Mouse (Mus musculus) embryonic facial prominence, embryonic 14.5 days (tissue): ENCODE measurements around the gene Gstm6. TPM values are rescaled to one million over a fixed set of nuclear protein-coding genes. Genes with fewer than 3 reads are reported as not detected.
"Not testable (repeated sequence)": the region's sequence is repeated elsewhere in the genome, so short reads cannot be mapped to it uniquely, and the experiment has no call there.

Experiments used
- ATAC-seq: fragments of 200-750 bp; cut with Nextera tagmentation; 2 replicates; pipeline ENCODE4 v1.8.0; 2017; ENCODE audit warnings: low read depth, moderate number of reproducible peaks, moderate TSS enrichment
- DNase-seq: peaks from one replicate; pipeline ENCODE4 v3.0.0-alpha.2; 2015; ENCODE audit warnings: low spot score
- H3K27ac ChIP-seq: fragments of 300-500 bp; sonication (generic); replicated peaks from 2 replicates; pipeline ENCODE4 v1.5.1; 2014; ENCODE audit warnings: low read depth, mild to moderate bottlenecking, low read length, moderate library complexity
- H3K27me3 ChIP-seq: fragments of 300-500 bp; sonication (generic); replicated peaks from 2 replicates; pipeline ENCODE4 v1.6.1; 2014; ENCODE audit warnings: low read length; ENCODE audit not compliant: control insufficient read depth, insufficient read depth
- H3K36me3 ChIP-seq: fragments of 300-500 bp; sonication (generic); 2 replicates; pipeline ENCODE4 v1.6.1; 2014; ENCODE audit warnings: low read length, mixed read lengths; ENCODE audit not compliant: control insufficient read depth, insufficient read depth
- H3K4me1 ChIP-seq: fragments of 300-500 bp; sonication (generic); 2 replicates; pipeline ENCODE4 v1.6.1; 2014; ENCODE audit warnings: antibody characterized with exemption, low read length; ENCODE audit not compliant: control insufficient read depth, insufficient read depth
- H3K4me2 ChIP-seq: fragments of 300-500 bp; sonication (generic); 2 replicates; pipeline ENCODE4 v1.6.1; 2014; ENCODE audit warnings: low read depth, mild to moderate bottlenecking, low read length, moderate library complexity, mixed read lengths
- H3K4me3 ChIP-seq: fragments of 300-500 bp; sonication (generic); 2 replicates; pipeline ENCODE4 v1.5.1; 2014; ENCODE audit warnings: low read depth, mild to moderate bottlenecking, low read length
- H3K9ac ChIP-seq: fragments of 300-500 bp; sonication (generic); 2 replicates; pipeline ENCODE4 v1.6.1; 2014; ENCODE audit warnings: low read depth, mild to moderate bottlenecking, low read length, moderate library complexity, mixed read lengths
- H3K9me3 ChIP-seq: fragments of 300-500 bp; sonication (generic); 2 replicates; pipeline ENCODE4 v1.6.1; 2016; ENCODE audit warnings: low read length; ENCODE audit not compliant: control insufficient read depth
- WGBS: fragments of 180-500 bp; shearing (Covaris S2); extraction: QIAGEN DNeasy Blood & Tissue Kit; methylation state at CpG from one replicate; pipeline ENCODE4 v1.1.7; 2014; 5-methylcytosine and 5-hydroxymethylcytosine counted together
- polyA plus RNA-seq: library from polyadenylated mRNA; unstranded; fragments of >200 nt; fragmentation: Nextera tagmentation; extraction: Ambion mirVana; gene quantifications from 2 replicates; pipeline ENCODE4 v1.2.1, GENCODE M21; 2014

Gene Gstm6
- polyA plus RNA-seq, 1 experiment from 2014 or later, result 7.5 TPM

GRCm38 (mm10) chr3:107895720-107896569 is 47.6 kb downstream of the Gstm6 start, which contains the start of gene Gstm5:
Gene Gstm5 (plus strand): TSS chr3:107895821.
- Histone ChIP-seq H3K9ac (peak within 1 kb of the TSS; percentile 91), H3K36me3 (peaks cover 11% of the 10 kb centered on the region; the same call in 1 of the 2 replicates), H3K27ac (peak within 1 kb of the TSS; percentile 80), H3K9me3 (no peaks in the 10 kb centered on the region), H3K4me1 (peaks cover 5% of the 10 kb centered on the region), H3K4me3 (peak within 1 kb of the TSS; percentile 77), H3K4me2 (peak within 1 kb of the TSS; percentile 78), H3K27me3 (no peaks in the 10 kb centered on the region)
- WGBS, result 4% methylated on average over 31 of the region's 40 CpGs
- DNase-seq (peak; percentile 91), ATAC-seq (peak; percentile 98)

DNA sequence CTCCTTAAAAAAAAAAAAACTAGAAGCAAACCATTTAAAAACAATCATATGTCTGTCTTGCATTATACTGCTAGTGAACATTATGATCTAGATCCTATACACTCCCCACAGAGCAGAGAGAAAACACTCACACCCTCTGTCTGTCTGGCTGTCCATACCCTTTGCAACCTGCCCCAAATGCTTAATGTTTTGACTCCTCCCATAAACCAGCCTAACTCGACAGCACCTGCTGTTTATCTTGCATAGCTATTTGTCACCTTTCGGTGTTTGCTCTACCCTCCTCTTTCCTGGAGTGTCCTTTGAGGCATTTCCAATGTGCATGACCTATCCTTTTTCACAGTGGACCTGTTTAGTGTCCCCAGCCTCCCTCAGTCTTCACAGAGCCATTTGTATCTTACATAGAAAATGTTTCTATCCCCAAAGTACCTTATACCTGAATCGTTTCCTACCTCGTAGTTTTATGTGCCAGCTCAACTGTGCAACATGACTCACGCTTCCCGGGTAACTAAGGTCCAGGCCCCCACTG is 48.3 kb downstream of the Gstm6 start:
- ATAC-seq, result 0 out of 2 replicates have a peak, but pooled peaks have one; percentile 12
- peak overlapping the region; percentile 77 for H3K4me3 ChIP-seq
- no peaks in the 10 kb centered on the region for H3K9me3 ChIP-seq
- H3K27me3 ChIP-seq, result no peaks in the 10 kb centered on the region
- peaks cover 5% of the 10 kb centered on the region for H3K4me1 ChIP-seq
- no peak for DNase-seq
- H3K36me3 ChIP-seq, result peaks cover 11% of the 10 kb centered on the region; the same call in 1 of the 2 replicates
- WGBS, result 10% methylated on average over 6 of the region's 6 CpGs
- H3K9ac ChIP-seq, result peak overlapping the region; percentile 91
- H3K4me2 ChIP-seq, result peak overlapping the region; percentile 78
- H3K27ac ChIP-seq, result no peak overlapping the region

DNA sequence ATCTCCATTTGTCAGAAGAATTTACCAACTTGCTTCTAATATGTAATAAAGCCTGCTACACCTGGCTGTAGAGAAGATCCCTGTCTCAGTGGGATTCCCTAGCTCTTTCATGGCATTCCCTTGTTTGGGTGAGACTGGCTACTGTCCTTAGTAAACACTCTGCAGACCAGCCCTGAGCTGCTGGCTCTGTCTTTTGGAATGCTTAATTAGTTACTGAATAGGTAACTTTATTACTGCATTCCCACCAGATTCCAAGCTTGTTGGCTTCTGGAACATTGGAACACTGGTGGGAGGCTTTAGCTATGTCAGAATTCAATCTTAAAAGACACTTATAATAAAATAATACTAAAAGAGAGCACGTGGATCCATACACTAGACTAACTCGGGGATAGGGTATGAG is 54.3 kb downstream of the Gstm6 start:
- 74% methylated on average over 2 of the region's 2 CpGs for WGBS
- not testable (repeated sequence) for H3K4me2 ChIP-seq, H3K9ac ChIP-seq, ATAC-seq, H3K9me3 ChIP-seq, H3K4me1 ChIP-seq, H3K27ac ChIP-seq, H3K36me3 ChIP-seq, H3K27me3 ChIP-seq, DNase-seq, H3K4me3 ChIP-seq

Other genes with a start within 250 kb of the Gstm6 start
- gene Ahcyl1, start 247.2 kb downstream of the Gstm6 start, polyA plus RNA-seq, result 89.3 and 95.0 TPM in 2 replicates
- gene Csf1, start 183.3 kb downstream of the Gstm6 start, polyA plus RNA-seq, result 18.1 and 21.4 TPM in 2 replicates
- gene Eps8l3, start 66.5 kb downstream of the Gstm6 start, polyA plus RNA-seq, result not detected in 2 replicates
- 226 and 261 TPM in 2 replicates for gene Gstm5, start 47.9 kb downstream of the Gstm6 start, polyA plus RNA-seq
- gene Gstm7, start 11.9 kb downstream of the Gstm6 start, polyA plus RNA-seq, result 13.9 and 15.2 TPM in 2 replicates
- 0.17 TPM in 1 of 2 replicates, not detected in the other for gene Gstm3, start 25.5 kb upstream of the Gstm6 start, polyA plus RNA-seq
- 60.5 and 64.7 TPM in 2 replicates for gene Gstm2, start 42.7 kb upstream of the Gstm6 start, polyA plus RNA-seq
- gene Gstm1, start 74.2 kb upstream of the Gstm6 start, polyA plus RNA-seq, result 223 and 225 TPM in 2 replicates
- 14.1 and 14.2 TPM in 2 replicates for gene Gstm4, start 101.1 kb upstream of the Gstm6 start, polyA plus RNA-seq
- 31.6 and 33.8 TPM in 2 replicates for gene Ampd2, start 142.9 kb upstream of the Gstm6 start, polyA plus RNA-seq
- 0.35 and 0.53 TPM in 2 replicates for gene Gnat2, start 149.0 kb upstream of the Gstm6 start, polyA plus RNA-seq
- 157 and 172 TPM in 2 replicates for gene Gnai3, start 202.4 kb upstream of the Gstm6 start, polyA plus RNA-seq
- gene Gpr61, start 211.1 kb upstream of the Gstm6 start, polyA plus RNA-seq, result 0.42 and 0.45 TPM in 2 replicates
- 5.1 and 5.3 TPM in 2 replicates for gene Amigo1, start 242.6 kb upstream of the Gstm6 start, polyA plus RNA-seq